Mouse (Mus musculus) heart, postnatal 14 days (tissue): ENCODE data around the gene Ift88. TPM values are rescaled to one million over a fixed set of nuclear protein-coding genes. Genes with fewer than 3 reads are reported as not detected.

ENCODE experiments used
- DNase-seq, 2 experiments: peaks; one replicate each; pipeline ENCODE4 v3.0.0; 2021 to 2022
- intact Hi-C: fragments of 180-260 bp; cut with DNase I; formaldehyde crosslinking; loops from one replicate; pipeline ENCODE4 v1.15.1; 2025
- total RNA-seq, 2 experiments: library from RNA; stranded (reverse); gene quantifications; 2 replicates each; pipeline ENCODE4 v1.2.3; 2021

Gene Ift88
- total RNA-seq, 2 experiments from 2014 or later: 4.2 to 5.2 TPM

- intact Hi-C loops: loop anchor here (10.0 kb wide), 1 partner anchor 153 kb away; no protein-coding TSS in a partner anchor
- DNase-seq: no peak
Measured at GRCm38 (mm10) chr14:57527598-57527997, 103.7 kb downstream of the Ift88 start.

GRCm38 (mm10) chr14:57529086-57529785 is 105.4 kb downstream of the Ift88 start:
- DNase-seq: peak; percentile 40 to 67
- intact Hi-C loops: loop anchor here (10.0 kb wide), 1 partner anchor 154 kb away; no protein-coding TSS in a partner anchor

GRCm38 (mm10) chr14:57529786-57530515 is 106.1 kb downstream of the Ift88 start:
- DNase-seq: no peak
- intact Hi-C loops: loop anchor here (10.0 kb wide), 1 partner anchor 155 kb away; no protein-coding TSS in a partner anchor

- intact Hi-C loops: no loop called here
- DNase-seq: no peak
Measured at GRCm38 (mm10) chr14:57532577-57532976, 108.7 kb downstream of the Ift88 start.

GRCm38 (mm10) chr14:57533214-57533613 is 109.4 kb downstream of the Ift88 start:
- DNase-seq: peak; percentile 68 to 80
- intact Hi-C loops: no loop called here

GRCm38 (mm10) chr14:57533841-57534240 is 110.0 kb downstream of the Ift88 start:
- no peak for DNase-seq
- intact Hi-C loops: loop anchor here (2.0 kb wide), 1 partner anchor 85 kb away; no protein-coding TSS in a partner anchor

GRCm38 (mm10) chr14:57534346-57534745 is 110.5 kb downstream of the Ift88 start:
- intact Hi-C loops: loop anchor here (2.0 kb wide), 1 partner anchor 84 kb away; no protein-coding TSS in a partner anchor
- no peak for DNase-seq

- peak; percentile 70 to 79 for DNase-seq
- intact Hi-C loops: loop anchor here (2.0 to 5.0 kb wide), 2 partner anchors 37 to 84 kb away; partner anchors contain the start of gene Eef1akmt1
Measured at GRCm38 (mm10) chr14:57534961-57535360, 111.1 kb downstream of the Ift88 start.

GRCm38 (mm10) chr14:57535646-57536045 is 111.8 kb downstream of the Ift88 start:
- DNase-seq: peak in 1 of 2 experiments; percentile 56
- intact Hi-C loops: loop anchor here (2.0 to 5.0 kb wide), 2 partner anchors 37 to 83 kb away; partner anchors contain the start of gene Eef1akmt1

- DNase-seq: no peak
- intact Hi-C loops: loop anchor here (5.0 kb wide), 1 partner anchor 35 kb away; the partner anchor contains the start of gene Eef1akmt1
Measured at GRCm38 (mm10) chr14:57536820-57537219, 113.0 kb downstream of the Ift88 start.

GRCm38 (mm10) chr14:57537261-57538015 is 113.6 kb downstream of the Ift88 start:
- intact Hi-C loops: loop anchor here (5.0 kb wide), 1 partner anchor 35 kb away; the partner anchor contains the start of gene Eef1akmt1
- DNase-seq: peak in 1 of 2 experiments; percentile 41

- intact Hi-C loops: no loop called here
- DNase-seq: no peak
Measured at GRCm38 (mm10) chr14:57540683-57541082, 116.8 kb downstream of the Ift88 start.

GRCm38 (mm10) chr14:57542231-57542630 is 118.4 kb downstream of the Ift88 start:
- DNase-seq: no peak
- intact Hi-C loops: no loop called here

- intact Hi-C loops: no loop called here
- DNase-seq: no peak
Measured at GRCm38 (mm10) chr14:57543420-57544039, 119.7 kb downstream of the Ift88 start.

GRCm38 (mm10) chr14:57545526-57545925 is 121.7 kb downstream of the Ift88 start:
- DNase-seq: no peak
- intact Hi-C loops: no loop called here

GRCm38 (mm10) chr14:57546131-57546530 is 122.3 kb downstream of the Ift88 start:
- no peak for DNase-seq
- intact Hi-C loops: no loop called here

GRCm38 (mm10) chr14:57546557-57547021 is 122.7 kb downstream of the Ift88 start:
- DNase-seq: no peak
- intact Hi-C loops: no loop called here

GRCm38 (mm10) chr14:57547062-57547461 is 123.2 kb downstream of the Ift88 start:
- DNase-seq: no peak
- intact Hi-C loops: no loop called here

- intact Hi-C loops: no loop called here
- no peak for DNase-seq
Measured at GRCm38 (mm10) chr14:57552945-57553344, 129.1 kb downstream of the Ift88 start.

GRCm38 (mm10) chr14:57554434-57554833 is 130.6 kb downstream of the Ift88 start:
- intact Hi-C loops: no loop called here
- no peak for DNase-seq
